Mouse (Mus musculus) liver, embryonic 14.5 days (tissue): ENCODE measurements around the gene Ell3. TPM values are rescaled to one million over a fixed set of nuclear protein-coding genes. Genes with fewer than 3 reads are reported as not detected.

ENCODE experiments used
- ATAC-seq: fragments of 200-750 bp; cut with Nextera tagmentation; 2 replicates; pipeline ENCODE4 v1.8.0; 2017; ENCODE audit warnings: moderate number of reproducible peaks, mild to moderate bottlenecking, moderate library complexity; ENCODE audit not compliant: insufficient read depth
- DNase-seq, 3 experiments: peaks; one replicate each; pipeline ENCODE4 v3.0.0-alpha.2; 2012 to 2013; ENCODE audit warnings: low read depth in 3 of 3, low spot score in 3 of 3
- H3K27ac ChIP-seq: fragments of 300-500 bp; sonication (generic); 2 replicates; pipeline ENCODE4 v1.5.1; 2014; ENCODE audit warnings: moderate library complexity, mild to moderate bottlenecking, control low read depth, inconsistent platforms
- H3K27me3 ChIP-seq: fragments of 300-500 bp; sonication (generic); 2 replicates; pipeline ENCODE4 v1.6.1; 2014; ENCODE audit warnings: mild to moderate bottlenecking, low read length, moderate library complexity; ENCODE audit not compliant: control insufficient read depth, insufficient read depth
- H3K36me3 ChIP-seq: fragments of 300-500 bp; sonication (generic); replicated peaks from 2 replicates; pipeline ENCODE4 v1.6.1; 2014; ENCODE audit warnings: low read depth; ENCODE audit not compliant: control insufficient read depth, insufficient read depth
- H3K4me1 ChIP-seq, 2 experiments: fragments of 200-500 bp in 1 of 2; fragments of 300-500 bp in 1 of 2; sonication (generic) in 1 of 2; replicated peaks; 2 replicates each; pipeline ENCODE4 v1.6.1; 2012 to 2014; ENCODE audit warnings: antibody characterized with exemption in 1 of 2, inconsistent platforms in 1 of 2, low read length in 1 of 2; ENCODE audit not compliant: control insufficient read depth in 2 of 2, insufficient read depth in 2 of 2
- H3K4me2 ChIP-seq: fragments of 300-500 bp; sonication (generic); 2 replicates; pipeline ENCODE4 v1.6.1; 2014; ENCODE audit warnings: low read depth, mild to moderate bottlenecking, control low read depth, moderate library complexity
- H3K4me3 ChIP-seq, 2 experiments: fragments of 200-500 bp in 1 of 2; fragments of 300-500 bp in 1 of 2; sonication (generic) in 1 of 2; 2 replicates each; pipeline ENCODE4 v1.5.1; 2012 to 2014; ENCODE audit warnings: low read depth in 2 of 2, low read length in 2 of 2, mild to moderate bottlenecking in 2 of 2, control low read depth in 1 of 2, inconsistent platforms in 1 of 2, moderate library complexity in 1 of 2; ENCODE audit not compliant: insufficient read depth in 1 of 2
- H3K9ac ChIP-seq: fragments of 300-500 bp; sonication (generic); replicated peaks from 2 replicates; pipeline ENCODE4 v1.6.1; 2014; ENCODE audit warnings: mild to moderate bottlenecking, control low read depth, moderate library complexity
- H3K9me3 ChIP-seq: fragments of 300-500 bp; sonication (generic); 2 replicates; pipeline ENCODE4 v1.6.1; 2016; ENCODE audit warnings: low read length, mixed read lengths; ENCODE audit not compliant: control insufficient read depth
- CTCF ChIP-seq: IDR thresholded peaks from 2 replicates; pipeline ENCODE4 v1.5.1; 2016; ENCODE audit warnings: antibody characterized with exemption, low read depth, control low read depth
- EP300 ChIP-seq: IDR thresholded peaks from 2 replicates; pipeline ENCODE4 v1.6.1; 2016; ENCODE audit warnings: antibody characterized with exemption, low read depth
- WGBS: fragments of 180-500 bp; shearing (Covaris S2); extraction: QIAGEN DNeasy Blood & Tissue Kit; methylation state at CpG from one replicate; pipeline ENCODE4 v1.1.7; 2014; ENCODE audit not compliant: insufficient replicate concordance; 5-methylcytosine and 5-hydroxymethylcytosine counted together
- microRNA-seq: library from miRNA; unstranded; fragments of <30 nt; microRNA quantifications from one replicate; pipeline ENCODE4, GENCODE M21; 2016
- polyA plus RNA-seq, 2 experiments: library from polyadenylated mRNA; depleted of rRNA in 1 of 2; stranded (reverse) in 1 of 2; unstranded in 1 of 2; fragments of >200 nt; fragmentation: Nextera tagmentation in 1 of 2; extraction: Ambion mirVana in 1 of 2; gene quantifications; 2 replicates each; pipeline versions ENCODE4 v1.2.1 to v1.2.3; 2012 to 2014

The Ell3 gene
- polyA plus RNA-seq, 2 experiments, result 1.1 to 2.0 TPM

GRCm38 (mm10) chr2:121396624-121397023, 47.5 kb downstream of the Ell3 start:
- Histone ChIP-seq H3K9ac (no peak overlapping the region), H3K27me3 (no peaks in the 10 kb centered on the region), H3K4me2 (no peak overlapping the region), H3K27ac (no peak overlapping the region), H3K4me1 (no peaks in the 10 kb centered on the region), H3K4me3 (no peak overlapping the region), H3K36me3 (no peaks in the 10 kb centered on the region), H3K9me3 (no peaks in the 10 kb centered on the region)
- ATAC-seq (no peak), DNase-seq (peak; percentile 37 to 59 (median 46))
- TF ChIP-seq EP300, result no peak
- TF ChIP-seq CTCF, result peak; percentile 77
- WGBS, result 15% methylated on average over 8 of the region's 8 CpGs

Small RNAs within 50 kb of the gene (microRNA-seq; reads per million reads assigned to microRNA genes)
- not detected for gene Gm22953

Other genes starting within 250 kb of the Ell3 start
- 16.4 and 17.0 TPM in 2 replicates for gene Trp53bp1, start 172.9 kb downstream of the Ell3 start, polyA plus RNA-seq (2012; rRNA removed)
- 14.1 and 18.5 TPM in 2 replicates for gene Trp53bp1, start 172.9 kb downstream of the Ell3 start, polyA plus RNA-seq (2014; fragmentation: Nextera tagmentation; extraction: Ambion mirVana)
- 0.04 TPM in 2 replicates for gene Map1a, start 154.7 kb downstream of the Ell3 start, polyA plus RNA-seq (2012; rRNA removed)
- 0.09 TPM in 1 of 2 replicates, not detected in the other for gene Map1a, start 154.7 kb downstream of the Ell3 start, polyA plus RNA-seq (2014; fragmentation: Nextera tagmentation; extraction: Ambion mirVana)
- 3.1 and 4.5 TPM in 2 replicates for gene Ppip5k1, start 88.9 kb downstream of the Ell3 start, polyA plus RNA-seq (2012; rRNA removed)
- 5.6 and 8.4 TPM in 2 replicates for gene Ppip5k1, start 88.9 kb downstream of the Ell3 start, polyA plus RNA-seq (2014; fragmentation: Nextera tagmentation; extraction: Ambion mirVana)
- 0.06 and 0.32 TPM in 2 replicates for gene Ckmt1, start 86.6 kb downstream of the Ell3 start, polyA plus RNA-seq (2012; rRNA removed)
- gene Ckmt1, start 86.6 kb downstream of the Ell3 start, polyA plus RNA-seq (2014; fragmentation: Nextera tagmentation; extraction: Ambion mirVana), result not detected in 2 replicates
- gene Strc, start 57.1 kb downstream of the Ell3 start, polyA plus RNA-seq (2012; rRNA removed), result not detected in 2 replicates
- gene Strc, start 57.1 kb downstream of the Ell3 start, polyA plus RNA-seq (2014; fragmentation: Nextera tagmentation; extraction: Ambion mirVana), result not detected in 2 replicates
- gene Pdia3, start 30.5 kb downstream of the Ell3 start, polyA plus RNA-seq (2012; rRNA removed), result 61.0 and 95.7 TPM in 2 replicates
- gene Pdia3, start 30.5 kb downstream of the Ell3 start, polyA plus RNA-seq (2014; fragmentation: Nextera tagmentation; extraction: Ambion mirVana), result 186 and 188 TPM in 2 replicates
- 0.40 and 0.60 TPM in 2 replicates for gene Catsper2, start 30.5 kb downstream of the Ell3 start, polyA plus RNA-seq (2012; rRNA removed)
- gene Catsper2, start 30.5 kb downstream of the Ell3 start, polyA plus RNA-seq (2014; fragmentation: Nextera tagmentation; extraction: Ambion mirVana), result 0.29 and 0.92 TPM in 2 replicates
- gene Serf2, start 4.9 kb upstream of the Ell3 start, polyA plus RNA-seq (2012; rRNA removed), result 345 and 412 TPM in 2 replicates
- 279 and 297 TPM in 2 replicates for gene Serf2, start 4.9 kb upstream of the Ell3 start, polyA plus RNA-seq (2014; fragmentation: Nextera tagmentation; extraction: Ambion mirVana)
- 22.4 and 26.8 TPM in 2 replicates for gene Hypk, start 9.0 kb upstream of the Ell3 start, polyA plus RNA-seq (2012; rRNA removed)
- gene Hypk, start 9.0 kb upstream of the Ell3 start, polyA plus RNA-seq (2014; fragmentation: Nextera tagmentation; extraction: Ambion mirVana), result 72.9 and 79.2 TPM in 2 replicates
- 0.17 and 0.22 TPM in 2 replicates for gene Serinc4, start 12.5 kb upstream of the Ell3 start, polyA plus RNA-seq (2012; rRNA removed)
- gene Serinc4, start 12.5 kb upstream of the Ell3 start, polyA plus RNA-seq (2014; fragmentation: Nextera tagmentation; extraction: Ambion mirVana), result 0.08 and 0.11 TPM in 2 replicates
- 3.4 and 8.7 TPM in 2 replicates for gene Mfap1b, start 29.8 kb upstream of the Ell3 start, polyA plus RNA-seq (2012; rRNA removed)
- 20.1 and 22.2 TPM in 2 replicates for gene Mfap1b, start 29.8 kb upstream of the Ell3 start, polyA plus RNA-seq (2014; fragmentation: Nextera tagmentation; extraction: Ambion mirVana)
- 3.8 and 6.8 TPM in 2 replicates for gene Mfap1a, start 62.4 kb upstream of the Ell3 start, polyA plus RNA-seq (2012; rRNA removed)
- 8.5 and 10.0 TPM in 2 replicates for gene Mfap1a, start 62.4 kb upstream of the Ell3 start, polyA plus RNA-seq (2014; fragmentation: Nextera tagmentation; extraction: Ambion mirVana)
- gene Wdr76, start 62.4 kb upstream of the Ell3 start, polyA plus RNA-seq (2012; rRNA removed), result 7.4 and 11.5 TPM in 2 replicates
- 8.6 and 9.1 TPM in 2 replicates for gene Wdr76, start 62.4 kb upstream of the Ell3 start, polyA plus RNA-seq (2014; fragmentation: Nextera tagmentation; extraction: Ambion mirVana)